Mouse (Mus musculus) embryo, embryonic 10 days (tissue): ENCODE data around the gene Slc25a10.

Experiments used
- DNase-seq: peaks from one replicate; pipeline ENCODE4 v3.0.0-alpha.2; 2015; ENCODE audit warnings: low spot score

The Slc25a10 gene

DNA sequence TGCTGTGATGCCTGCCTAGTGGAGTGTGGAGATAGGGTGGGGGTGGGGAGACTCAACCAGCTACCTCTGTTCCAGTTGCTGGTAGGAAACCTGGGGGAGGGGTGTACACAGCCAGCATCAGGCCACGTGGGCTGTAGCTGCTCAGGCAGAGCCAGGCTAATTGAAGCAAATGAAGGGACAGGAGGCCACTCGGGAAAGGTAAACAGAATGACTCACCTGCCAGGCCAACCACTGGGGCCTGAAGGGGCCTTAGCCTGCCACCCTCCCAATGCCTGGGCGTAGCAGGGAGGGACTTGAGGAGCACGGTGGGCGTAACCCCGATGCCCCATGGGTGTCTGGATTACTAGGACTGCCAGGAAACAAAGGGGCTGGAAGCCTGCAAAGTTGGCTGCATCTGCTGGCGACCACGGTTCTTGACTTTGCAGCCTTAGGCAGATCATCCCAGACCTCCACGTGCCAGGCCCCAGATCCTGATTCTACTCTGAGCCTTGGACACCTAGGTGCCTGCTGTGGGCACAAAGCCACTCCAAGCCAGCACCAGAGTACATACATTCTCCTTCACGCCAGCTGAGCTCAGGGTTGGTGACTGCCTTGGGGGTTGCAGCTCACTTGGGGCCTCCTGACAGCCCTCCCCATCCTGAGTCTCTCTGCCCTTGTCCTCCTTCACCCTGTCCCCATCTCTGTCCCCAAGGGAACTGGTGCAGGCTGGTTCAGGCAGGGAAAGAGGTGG, 47.8 kb downstream of the Slc25a10 start:
- peak; percentile 42 for DNase-seq

DNA sequence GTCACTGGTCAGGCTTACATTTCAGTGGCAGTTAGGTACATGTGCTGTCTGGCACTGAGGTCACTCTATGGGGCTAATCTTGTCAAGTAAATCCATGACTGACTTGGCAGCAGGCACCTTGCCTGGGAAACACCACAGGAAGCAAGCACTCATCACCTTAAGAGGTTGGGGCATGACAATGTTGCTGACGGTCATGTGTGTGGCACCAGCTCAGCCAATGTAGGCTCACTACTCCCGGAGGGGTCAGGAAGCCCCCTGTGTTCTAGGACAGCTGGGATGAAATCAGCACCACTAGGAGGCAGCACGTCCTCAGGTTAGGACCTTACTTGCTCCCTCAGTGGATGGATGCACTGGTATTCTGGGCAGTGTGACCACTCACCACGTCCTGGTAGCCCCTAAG, 50.3 kb downstream of the Slc25a10 start:
- DNase-seq, result peak; percentile 63

DNA sequence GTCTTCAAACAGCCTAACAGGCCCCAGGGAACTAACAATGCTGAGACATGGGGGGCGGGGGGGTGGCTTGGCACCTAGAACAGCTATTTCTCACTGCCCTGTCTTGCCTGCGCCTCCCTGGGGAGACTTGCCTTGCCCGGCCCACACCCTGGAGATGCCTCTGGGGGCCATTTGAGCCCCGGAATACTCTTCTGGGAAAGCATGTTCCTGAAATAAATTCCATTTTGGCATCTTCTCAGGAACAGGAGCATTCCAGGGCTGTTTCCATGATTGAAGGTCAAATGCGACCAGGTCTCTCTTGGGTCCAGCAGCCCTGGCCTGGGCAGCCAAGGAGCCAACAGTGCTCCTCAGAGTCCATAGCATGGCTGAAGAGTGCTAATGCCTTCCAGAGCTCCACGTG, 50.7 kb downstream of the Slc25a10 start:
- no peak for DNase-seq

DNA sequence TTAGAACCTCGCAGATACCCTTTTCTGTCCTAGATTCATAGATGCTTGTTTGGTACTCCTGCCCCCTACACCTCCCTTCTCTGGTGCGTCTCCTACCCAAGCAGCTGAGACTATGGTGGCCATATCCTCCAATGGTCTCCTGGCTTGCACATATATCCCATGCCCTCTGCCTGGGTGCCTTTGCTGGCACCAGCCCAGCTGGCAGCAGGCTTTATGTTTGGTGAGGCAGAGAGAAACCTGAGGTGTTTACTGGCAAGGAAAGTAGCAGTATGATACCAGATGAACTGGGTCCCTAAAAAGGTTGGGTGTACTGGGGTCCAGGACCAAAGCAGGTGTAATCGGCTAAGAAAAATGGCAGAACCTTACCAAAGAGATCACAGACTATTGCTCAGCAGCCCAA, 54.3 kb downstream of the Slc25a10 start:
- no peak for DNase-seq

DNA sequence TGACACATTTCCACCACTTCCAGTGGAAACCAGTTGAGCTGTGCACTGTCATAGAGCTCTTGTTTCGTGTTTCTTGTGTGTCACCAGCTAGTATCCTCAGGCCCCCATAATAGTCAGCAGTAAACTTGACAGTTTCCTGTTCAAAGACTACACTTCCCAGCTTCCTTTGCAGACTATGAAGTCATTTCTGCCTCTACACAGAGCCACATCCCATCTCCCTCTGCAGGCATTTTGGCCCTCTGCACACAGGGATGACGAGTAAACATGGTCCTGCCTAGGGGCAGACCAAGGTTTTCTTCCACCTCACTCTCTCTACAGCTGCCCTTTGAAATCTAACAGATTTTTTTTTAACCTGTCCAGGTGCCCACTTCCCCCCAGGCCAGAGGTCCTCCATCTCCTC, 55.8 kb downstream of the Slc25a10 start:
- no peak for DNase-seq

DNA sequence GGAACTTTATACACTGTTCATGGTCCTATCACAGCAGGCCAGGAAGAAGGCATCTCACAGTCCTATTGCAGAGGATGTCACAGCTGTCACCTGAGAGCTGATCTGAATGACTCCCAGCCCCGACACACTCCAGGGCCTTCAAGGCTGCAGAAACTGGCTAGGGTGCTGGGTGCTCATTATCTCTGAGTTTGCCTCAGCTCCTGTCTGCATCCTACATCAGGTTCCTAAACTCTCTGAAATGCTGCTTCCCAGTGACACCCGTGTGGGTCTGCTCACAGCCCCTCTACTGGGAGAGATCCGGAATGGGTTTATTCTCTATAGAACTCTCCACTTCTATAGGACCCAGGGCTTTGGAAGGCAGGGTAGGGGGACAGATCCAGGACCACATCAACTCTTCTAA, 56.6 kb downstream of the Slc25a10 start:
- DNase-seq, result no peak

DNA sequence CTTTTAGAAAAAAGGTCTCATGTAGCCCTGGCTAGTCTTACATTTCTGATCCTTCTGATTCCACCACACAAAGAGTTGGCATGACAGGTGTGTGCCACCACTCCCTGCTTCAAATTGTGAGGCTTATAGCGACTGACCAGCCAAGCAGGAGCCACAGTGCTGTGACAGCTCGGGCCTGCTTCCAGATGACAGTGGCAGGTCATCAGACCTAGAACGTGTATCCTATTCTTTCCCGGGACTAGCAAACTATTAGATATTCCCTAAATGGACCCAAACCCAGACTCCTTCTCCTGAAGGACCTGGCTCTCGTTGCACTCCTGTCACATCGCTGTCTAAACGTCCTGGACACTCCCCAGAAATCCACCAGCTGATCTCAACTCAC, 57.1 kb downstream of the Slc25a10 start:
- no peak for DNase-seq
